Mouse (Mus musculus): ENCODE results near the gene Slc17a9.

GRCm38 (mm10) chr2:180791674-180792073, 66.6 kb downstream of the Slc17a9 start:
- TF ChIP-seq GATA1 (IDR thresholded peaks at IDR 0.05; ENCODE audit: borderline replicate concordance, low read length) (no peak), FLI1 (IDR thresholded peaks at IDR 0.05; ENCODE audit: low read length) (no peak)

Measured in megakaryocyte, embryonic 14.5 days (primary cell).